Mouse (Mus musculus) midbrain, postnatal 0 days (tissue): ENCODE measurements at regions not wholly inside any gene's neighbourhood (a gene's known extent, or its start where the extent isn't known, plus 50 kb on each side); places are given as distances from the start of the nearest gene placed in this dataset.

Experiments
- ATAC-seq: fragments of 200-750 bp; cut with Nextera tagmentation; 2 replicates; pipeline ENCODE4 v1.8.0; 2017; ENCODE audit warnings: moderate number of reproducible peaks, mild to moderate bottlenecking, moderate TSS enrichment, moderate library complexity; ENCODE audit not compliant: low FRiP score
- DNase-seq: peaks from one replicate; pipeline ENCODE4 v3.0.0-alpha.2; 2015; ENCODE audit warnings: low spot score
- H3K27ac ChIP-seq: fragments of 300-500 bp; sonication (generic); 2 replicates; pipeline ENCODE4 v1.5.1; 2014; ENCODE audit warnings: low read depth, mild to moderate bottlenecking, low read length, mixed read lengths
- H3K27me3 ChIP-seq: fragments of 300-500 bp; sonication (generic); 2 replicates; pipeline ENCODE4 v1.6.1; 2014; ENCODE audit warnings: low read length, control low read depth, mixed read lengths; ENCODE audit not compliant: insufficient read depth
- H3K36me3 ChIP-seq: fragments of 300-500 bp; sonication (generic); 2 replicates; pipeline ENCODE4 v1.6.1; 2014; ENCODE audit warnings: low read length, control low read depth, mixed read lengths; ENCODE audit not compliant: insufficient read depth
- H3K4me1 ChIP-seq: fragments of 300-500 bp; sonication (generic); 2 replicates; pipeline ENCODE4 v1.6.1; 2014; ENCODE audit warnings: mild to moderate bottlenecking, control low read depth, antibody characterized with exemption, low read length, mixed read lengths; ENCODE audit not compliant: insufficient read depth
- H3K4me2 ChIP-seq: fragments of 300-500 bp; sonication (generic); 2 replicates; pipeline ENCODE4 v1.6.1; 2014; ENCODE audit warnings: low read depth, mild to moderate bottlenecking, low read length, mixed read lengths; ENCODE audit not compliant: poor library complexity, severe bottlenecking
- H3K4me3 ChIP-seq: fragments of 300-500 bp; sonication (generic); 2 replicates; pipeline ENCODE4 v1.5.1; 2014; ENCODE audit warnings: low read depth, mild to moderate bottlenecking, low read length, moderate library complexity
- H3K9ac ChIP-seq: fragments of 300-500 bp; sonication (generic); replicated peaks from 2 replicates; pipeline ENCODE4 v1.6.1; 2014; ENCODE audit warnings: mild to moderate bottlenecking, low read length, moderate library complexity, mixed read lengths; ENCODE audit not compliant: poor library complexity, severe bottlenecking
- H3K9me3 ChIP-seq: fragments of 300-500 bp; sonication (generic); 2 replicates; pipeline ENCODE4 v1.6.1; 2016; ENCODE audit warnings: low read length, control low read depth
- CTCF ChIP-seq: IDR thresholded peaks from 2 replicates; pipeline ENCODE4 v1.5.1; 2016; ENCODE audit warnings: antibody characterized with exemption, mild to moderate bottlenecking
- WGBS: fragments of 180-500 bp; shearing (Covaris S2); extraction: QIAGEN DNeasy Blood & Tissue Kit; methylation state at CpG from one replicate; pipeline ENCODE4 v1.1.7; 2014; 5-methylcytosine and 5-hydroxymethylcytosine counted together

GRCm38 (mm10) chr16:71709684-71710083, 598.4 kb upstream of the Robo1 start:
- no peaks in the 10 kb centered on the region for H3K9me3 ChIP-seq
- no peak for TF ChIP-seq CTCF
- no peak overlapping the region for H3K27ac ChIP-seq
- no peak overlapping the region for H3K4me2 ChIP-seq
- H3K4me1 ChIP-seq = no peaks in the 10 kb centered on the region
- H3K27me3 ChIP-seq = no peaks in the 10 kb centered on the region
- H3K4me3 ChIP-seq = no peak overlapping the region
- no peak overlapping the region for H3K9ac ChIP-seq
- no peak for DNase-seq
- WGBS = 44% methylated on average over 3 of the region's 3 CpGs
- ATAC-seq = no peak
- H3K36me3 ChIP-seq = no peaks in the 10 kb centered on the region

- no peak for TF ChIP-seq CTCF
- H3K4me1 ChIP-seq = no peaks in the 10 kb centered on the region
- WGBS = 48% methylated on average over 2 of the region's 2 CpGs
- no peak overlapping the region for H3K9ac ChIP-seq
- no peak for DNase-seq
- H3K4me2 ChIP-seq = no peak overlapping the region
- H3K9me3 ChIP-seq = no peaks in the 10 kb centered on the region
- no peak overlapping the region for H3K27ac ChIP-seq
- H3K27me3 ChIP-seq = no peaks in the 10 kb centered on the region
- no peak overlapping the region for H3K4me3 ChIP-seq
- no peak for ATAC-seq
- H3K36me3 ChIP-seq = no peaks in the 10 kb centered on the region
Observed at GRCm38 (mm10) chr16:71711879-71712278, 596.2 kb upstream of the Robo1 start.

DNA sequence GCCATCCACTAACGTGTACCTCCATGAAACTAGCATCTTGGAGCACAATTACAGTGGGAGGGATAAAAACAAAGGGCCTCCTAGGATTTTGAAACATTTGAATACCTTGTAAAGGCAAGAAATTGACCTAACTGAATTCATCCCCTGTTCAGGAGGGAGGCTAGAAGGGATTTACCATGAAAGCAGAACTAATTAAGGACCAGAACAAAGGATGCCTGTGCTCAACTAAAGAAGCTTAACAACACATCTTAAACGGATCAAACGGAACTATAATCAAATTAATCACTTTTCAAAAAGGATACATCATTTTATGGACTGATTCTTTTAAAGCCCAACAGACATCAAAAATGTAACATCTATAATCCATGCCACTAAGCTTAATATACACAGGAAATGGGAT, 590.9 kb upstream of the Robo1 start:
- no peak for TF ChIP-seq CTCF
- Histone ChIP-seq H3K27me3 (no peaks in the 10 kb centered on the region), H3K9ac (no peak overlapping the region), H3K9me3 (no peaks in the 10 kb centered on the region), H3K36me3 (no peaks in the 10 kb centered on the region), H3K4me3 (no peak overlapping the region), H3K4me2 (no peak overlapping the region), H3K4me1 (no peaks in the 10 kb centered on the region), H3K27ac (no peak overlapping the region)
- ATAC-seq (no peak), DNase-seq (no peak)
- WGBS = 15% methylated on average over 3 of the region's 3 CpGs

DNA sequence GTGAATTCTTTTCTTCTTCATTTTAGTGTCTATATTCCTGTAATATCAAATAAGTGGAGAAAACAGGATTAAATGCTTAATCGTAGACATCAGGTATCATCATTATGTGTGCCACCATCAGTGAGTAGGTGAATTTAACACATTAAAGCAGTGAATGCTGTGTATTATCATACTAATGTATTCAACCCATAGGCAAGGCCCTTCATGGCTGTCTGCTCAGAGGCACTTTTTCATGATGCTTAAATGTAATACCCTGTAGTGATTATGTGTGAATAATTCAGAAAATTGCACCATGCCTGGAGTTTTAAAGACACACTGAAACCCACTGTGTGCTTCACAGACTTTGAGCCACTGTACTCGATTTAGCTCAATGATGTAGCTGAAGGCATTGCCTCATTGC, 583.2 kb upstream of the Robo1 start:
- H3K4me1 ChIP-seq = no peaks in the 10 kb centered on the region
- TF ChIP-seq CTCF = no peak
- no peak for ATAC-seq
- no peak overlapping the region for H3K27ac ChIP-seq
- 39% methylated on average over 2 of the region's 2 CpGs for WGBS
- no peaks in the 10 kb centered on the region for H3K36me3 ChIP-seq
- H3K4me2 ChIP-seq = no peak overlapping the region
- no peaks in the 10 kb centered on the region for H3K9me3 ChIP-seq
- no peak overlapping the region for H3K9ac ChIP-seq
- no peak for DNase-seq
- no peaks in the 10 kb centered on the region for H3K27me3 ChIP-seq
- H3K4me3 ChIP-seq = no peak overlapping the region

DNA sequence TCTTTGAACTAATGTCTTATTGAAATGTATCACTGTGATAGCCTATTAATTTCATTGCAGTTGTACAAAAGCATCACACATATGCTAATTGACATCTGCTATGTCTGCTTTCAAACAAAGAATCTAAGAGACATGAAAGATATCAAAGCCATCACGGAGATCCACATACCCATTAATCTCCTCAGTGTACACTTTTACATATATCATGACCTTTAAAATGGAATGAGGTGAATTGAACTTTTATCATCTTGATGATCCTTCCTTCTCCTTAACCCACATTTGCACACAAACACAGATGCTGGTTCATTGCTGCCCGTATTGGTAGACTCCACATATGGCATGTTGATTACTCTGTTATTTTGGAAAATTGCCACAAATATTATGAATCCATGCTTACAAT, 570.2 kb upstream of the Robo1 start:
- no peaks in the 10 kb centered on the region for H3K9me3 ChIP-seq
- no peak overlapping the region for H3K27ac ChIP-seq
- ATAC-seq (no peak), DNase-seq (no peak)
- H3K9ac ChIP-seq = no peak overlapping the region
- WGBS = 77% methylated on average over 2 of the region's 2 CpGs
- no peaks in the 10 kb centered on the region for H3K36me3 ChIP-seq
- no peak overlapping the region for H3K4me3 ChIP-seq
- no peaks in the 10 kb centered on the region for H3K4me1 ChIP-seq
- no peak for TF ChIP-seq CTCF
- H3K27me3 ChIP-seq = no peaks in the 10 kb centered on the region
- H3K4me2 ChIP-seq = no peak overlapping the region

- H3K27me3 ChIP-seq = no peaks in the 10 kb centered on the region
- H3K4me1 ChIP-seq = no peaks in the 10 kb centered on the region
- no peak overlapping the region for H3K4me3 ChIP-seq
- H3K4me2 ChIP-seq = no peak overlapping the region
- DNase-seq = no peak
- H3K27ac ChIP-seq = no peak overlapping the region
- no peak for TF ChIP-seq CTCF
- H3K36me3 ChIP-seq = no peaks in the 10 kb centered on the region
- H3K9ac ChIP-seq = no peak overlapping the region
- no peaks in the 10 kb centered on the region for H3K9me3 ChIP-seq
- ATAC-seq = no peak
- 88% methylated on average over 5 of the region's 5 CpGs for WGBS
Observed at GRCm38 (mm10) chr16:71739104-71739503, 569.0 kb upstream of the Robo1 start.

- TF ChIP-seq CTCF = no peak
- no peaks in the 10 kb centered on the region for H3K4me1 ChIP-seq
- H3K4me2 ChIP-seq = no peak overlapping the region
- no peak overlapping the region for H3K4me3 ChIP-seq
- H3K27ac ChIP-seq = no peak overlapping the region
- DNase-seq (no peak), ATAC-seq (no peak)
- no peaks in the 10 kb centered on the region for H3K9me3 ChIP-seq
- H3K27me3 ChIP-seq = no peaks in the 10 kb centered on the region
- H3K9ac ChIP-seq = no peak overlapping the region
- H3K36me3 ChIP-seq = no peaks in the 10 kb centered on the region
Observed at GRCm38 (mm10) chr16:71780945-71781344, 527.2 kb upstream of the Robo1 start.
